Comparison of ENCODE assay signal across 19 mouse cellular contexts in the genomic region with DNA sequence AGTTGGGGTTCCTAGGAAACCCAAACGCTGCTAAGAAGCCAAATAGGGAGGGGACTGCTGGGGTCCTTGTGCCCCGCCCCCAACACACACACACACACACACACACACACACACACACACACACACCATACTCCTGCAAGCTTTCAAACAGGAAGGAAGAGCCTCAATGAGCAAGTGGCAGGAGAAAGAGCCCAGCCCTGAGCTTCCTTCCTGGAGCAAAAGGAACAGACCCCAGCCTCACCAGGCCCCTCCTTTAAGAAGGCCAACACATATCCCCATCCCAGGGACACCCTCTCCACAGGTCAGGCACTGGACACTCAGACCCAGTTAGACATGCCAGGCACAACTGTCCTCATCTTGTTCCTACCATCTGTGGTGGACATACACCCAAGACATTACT. TPM values are rescaled to one million over a fixed set of nuclear protein-coding genes. Genes with fewer than 3 reads are reported as not detected.
DNase-seq lines count a peak whose midpoint lies in the region; ATAC-seq and TF ChIP-seq lines count a peak whose summit lies in the region.
"Had no signal": no experiment of that assay in that cellular context is flagged by ENCODE, and none has a peak within 500 bp of the region (broad histone marks: within the 10 kb centered on the region; RNA-seq: fewer than 3 reads in every experiment).

No protein-coding gene starts in this region.

- no peak overlapping the region for H3K4me2 ChIP-seq in hindbrain, postnatal 0 days (ENCODE audit: low read depth, low read length)
- no peak overlapping the region for H3K4me2 ChIP-seq in hindbrain, embryonic 14.5 days (replicated peaks)
- no peak overlapping the region for H3K4me2 ChIP-seq in lung, embryonic 15.5 days
- H3K4me2 ChIP-seq: embryonic facial prominence, embryonic 12.5 days; limb, embryonic 13.5 days; midbrain, embryonic 15.5 days had no signal

- DNase-seq in hindbrain, postnatal 0 days (ENCODE audit: low spot score) = no peak
- no peak for DNase-seq in hindbrain, embryonic 14.5 days (ENCODE audit: low spot score)
- DNase-seq in lung, adult 18-20 months = no peak
- peak; percentile 41 to 72 for DNase-seq in kidney, postnatal 25 days
- DNase-seq in lung, postnatal 25 days (ENCODE audit: low spot score) = peak; percentile 39
- DNase-seq in frontal cortex, postnatal 36 days (ENCODE audit: low spot score in 2 of 2) = no peak
- DNase-seq: adrenal gland, adult 2 months; cerebellum, adult 11-12 months; thymus, adult 2 months had no signal

- no peak for ATAC-seq in hindbrain, postnatal 0 days
- no peak for ATAC-seq in hindbrain, embryonic 14.5 days (ENCODE audit: low FRiP score)
- no peak for ATAC-seq in lung, embryonic 15.5 days (ENCODE audit: borderline replicate concordance, extremely low read depth, low FRiP score, low TSS enrichment)
- ATAC-seq: CD4-positive, CD25-positive, alpha-beta regulatory T cell, adult 4 months; midbrain, embryonic 15.5 days had no signal

- no peak overlapping the region for H3K4me3 ChIP-seq in hindbrain, postnatal 0 days (ENCODE audit: low read length)
- H3K4me3 ChIP-seq in hindbrain, embryonic 14.5 days (replicated peaks; ENCODE audit: low read length) = no peak overlapping the region
- H3K4me3 ChIP-seq in lung, embryonic 15.5 days = no peak overlapping the region
- H3K4me3 ChIP-seq: embryonic facial prominence, embryonic 12.5 days; limb, embryonic 13.5 days; midbrain, embryonic 15.5 days had no signal

- peak overlapping the region; percentile 65 for H3K27ac ChIP-seq in hindbrain, postnatal 0 days
- H3K27ac ChIP-seq in hindbrain, embryonic 14.5 days = no peak overlapping the region
- peak overlapping the region; percentile 37; the same call in 1 of the 2 replicates for H3K27ac ChIP-seq in lung, embryonic 15.5 days
- H3K27ac ChIP-seq: embryonic facial prominence, embryonic 12.5 days; limb, embryonic 13.5 days; midbrain, embryonic 15.5 days had no signal

- no peak for TF ChIP-seq CTCF in hindbrain, postnatal 0 days (IDR thresholded peaks at IDR 0.05; ENCODE audit: low read depth)

- no peaks in the 10 kb centered on the region for H3K27me3 ChIP-seq in hindbrain, postnatal 0 days (ENCODE audit: insufficient read depth, low read length)
- no peaks in the 10 kb centered on the region for H3K27me3 ChIP-seq in hindbrain, embryonic 14.5 days (ENCODE audit: control insufficient read depth, insufficient read depth, low read length)
- H3K27me3 ChIP-seq in lung, embryonic 15.5 days = no peaks in the 10 kb centered on the region
- H3K27me3 ChIP-seq: embryonic facial prominence, embryonic 12.5 days; limb, embryonic 13.5 days; midbrain, embryonic 15.5 days had no signal

- H3K9me3 ChIP-seq in hindbrain, postnatal 0 days (ENCODE audit: low read length) = no peaks in the 10 kb centered on the region
- H3K9me3 ChIP-seq in hindbrain, embryonic 14.5 days (ENCODE audit: control insufficient read depth, low read length) = no peaks in the 10 kb centered on the region
- no peaks in the 10 kb centered on the region for H3K9me3 ChIP-seq in lung, embryonic 15.5 days
- H3K9me3 ChIP-seq: embryonic facial prominence, embryonic 12.5 days; limb, embryonic 13.5 days; midbrain, embryonic 15.5 days had no signal

- 69% methylated on average over 2 of the region's 2 CpGs for WGBS in hindbrain, postnatal 0 days
- 81% methylated on average over 1 of the region's 2 CpGs for whole genome bisulfite sequencing in hindbrain, embryonic 14.5 days
- WGBS in lung, embryonic 15.5 days = 71% methylated on average over 2 of the region's 2 CpGs

- peaks cover 23% of the 10 kb centered on the region for H3K36me3 ChIP-seq in hindbrain, postnatal 0 days (ENCODE audit: insufficient read depth, low read length)
- peaks cover 63% of the 10 kb centered on the region for H3K36me3 ChIP-seq in hindbrain, embryonic 14.5 days (replicated peaks; ENCODE audit: control insufficient read depth, insufficient read depth)
- H3K36me3 ChIP-seq in lung, embryonic 15.5 days = peaks cover 19% of the 10 kb centered on the region

- peaks cover 5% of the 10 kb centered on the region; the same call in 1 of the 2 replicates for H3K4me1 ChIP-seq in hindbrain, postnatal 0 days (ENCODE audit: insufficient read depth, low read length)
- peaks cover 23% of the 10 kb centered on the region for H3K4me1 ChIP-seq in hindbrain, embryonic 14.5 days (replicated peaks; ENCODE audit: control insufficient read depth, insufficient read depth, low read length)
- peaks cover 33% of the 10 kb centered on the region for H3K4me1 ChIP-seq in lung, embryonic 15.5 days

- H3K9ac ChIP-seq in hindbrain, postnatal 0 days (replicated peaks; ENCODE audit: low read length) = no peak overlapping the region
- no peak overlapping the region for H3K9ac ChIP-seq in hindbrain, embryonic 14.5 days
- H3K9ac ChIP-seq in lung, embryonic 15.5 days = no peak overlapping the region
- H3K9ac ChIP-seq: embryonic facial prominence, embryonic 12.5 days; limb, embryonic 13.5 days; midbrain, embryonic 15.5 days had no signal

RNA-seq across cellular contexts. Expression of gene Carhsp1, which starts 8.9 kb away (rescaled TPM):
- total RNA-seq in hindbrain, postnatal 0 days (2014; rRNA removed) = 120 and 127 TPM in 2 replicates
- 105 and 110 TPM in 2 replicates for polyA plus RNA-seq in hindbrain, postnatal 0 days (2015; fragmentation: Nextera tagmentation; extraction: Ambion mirVana)
- polyA plus RNA-seq in hindbrain, embryonic 14.5 days (2014; fragmentation: Nextera tagmentation; extraction: Ambion mirVana) = 57.0 and 58.8 TPM in 2 replicates
- 93.7 and 96.8 TPM in 2 replicates for polyA plus RNA-seq in lung, embryonic 15.5 days (2015; fragmentation: Nextera tagmentation; extraction: Ambion mirVana)

RNA-seq across cellular contexts. Expression of gene Gm5767, which starts 17.5 kb away (rescaled TPM):
- total RNA-seq in hindbrain, postnatal 0 days (2014; rRNA removed) = not detected in 2 replicates
- polyA plus RNA-seq in hindbrain, postnatal 0 days (2015; fragmentation: Nextera tagmentation; extraction: Ambion mirVana) = not detected in 2 replicates
- 0.35 TPM in 1 of 2 replicates, not detected in the other for polyA plus RNA-seq in hindbrain, embryonic 14.5 days (2014; fragmentation: Nextera tagmentation; extraction: Ambion mirVana)
- polyA plus RNA-seq in lung, embryonic 15.5 days (2015; fragmentation: Nextera tagmentation; extraction: Ambion mirVana) = not detected in 2 replicates
- total RNA-seq: adrenal gland, adult 2 months; common myeloid progenitor, adult 5-6 weeks; gastrocnemius, postnatal 10 days; layer of hippocampus, adult 8-10 months; MEL had no signal
- polyA plus RNA-seq: CD4-positive, CD25-positive, alpha-beta regulatory T cell, adult 4 months; embryonic facial prominence, embryonic 12.5 days; limb, embryonic 13.5 days; neural tube, embryonic 11.5 days had no signal

RNA-seq across cellular contexts. Expression of gene Tmem186, which starts 25.5 kb away (rescaled TPM):
- total RNA-seq in hindbrain, postnatal 0 days (2014; rRNA removed) = 18.9 and 19.1 TPM in 2 replicates
- polyA plus RNA-seq in hindbrain, postnatal 0 days (2015; fragmentation: Nextera tagmentation; extraction: Ambion mirVana) = 14.5 and 15.7 TPM in 2 replicates
- 15.1 and 15.3 TPM in 2 replicates for polyA plus RNA-seq in hindbrain, embryonic 14.5 days (2014; fragmentation: Nextera tagmentation; extraction: Ambion mirVana)
- 18.3 and 19.7 TPM in 2 replicates for polyA plus RNA-seq in lung, embryonic 15.5 days (2015; fragmentation: Nextera tagmentation; extraction: Ambion mirVana)

RNA-seq across cellular contexts. Expression of gene Pmm2, which starts 25.5 kb away (rescaled TPM):
- total RNA-seq in hindbrain, postnatal 0 days (2014; rRNA removed) = 33.1 and 44.4 TPM in 2 replicates
- 25.7 and 28.5 TPM in 2 replicates for polyA plus RNA-seq in hindbrain, postnatal 0 days (2015; fragmentation: Nextera tagmentation; extraction: Ambion mirVana)
- polyA plus RNA-seq in hindbrain, embryonic 14.5 days (2014; fragmentation: Nextera tagmentation; extraction: Ambion mirVana) = 31.7 and 37.0 TPM in 2 replicates
- polyA plus RNA-seq in lung, embryonic 15.5 days (2015; fragmentation: Nextera tagmentation; extraction: Ambion mirVana) = 51.2 and 53.2 TPM in 2 replicates

Comparison
In these comparisons a context has a peak if more than half of its experiments do, and no peak if none do; other contexts are left out.
1. DNase-seq: peak in kidney, postnatal 25 days (2 of 2) and lung, postnatal 25 days (single experiment); none in hindbrain, postnatal 0 days (single experiment), hindbrain, embryonic 14.5 days (single experiment), lung, adult 18-20 months (0 of 2) and frontal cortex, postnatal 36 days (0 of 2).